Mouse (Mus musculus) lung, postnatal 0 days (tissue): ENCODE measurements around the gene Acin1. TPM values are rescaled to one million over a fixed set of nuclear protein-coding genes. Genes with fewer than 3 reads are reported as not detected.

ENCODE experiments used
- ATAC-seq: fragments of 200-750 bp; cut with Nextera tagmentation; 2 replicates; pipeline ENCODE4 v1.8.0; 2017; ENCODE audit warnings: moderate library complexity
- DNase-seq: peaks from one replicate; pipeline ENCODE4 v3.0.0-alpha.2; 2016; ENCODE audit warnings: low spot score
- H3K27ac ChIP-seq: fragments of 300-500 bp; sonication (generic); 2 replicates; pipeline ENCODE4 v1.5.1; 2014; ENCODE audit warnings: antibody characterized with exemption, mild to moderate bottlenecking, low read length, mixed read lengths
- H3K27me3 ChIP-seq: fragments of 300-500 bp; sonication (generic); replicated peaks from 2 replicates; pipeline ENCODE4 v1.6.1; 2014; ENCODE audit warnings: low read length, mixed read lengths; ENCODE audit not compliant: insufficient read depth
- H3K36me3 ChIP-seq: fragments of 300-500 bp; sonication (generic); 2 replicates; pipeline ENCODE4 v1.6.1; 2014; ENCODE audit warnings: low read length, mixed read lengths; ENCODE audit not compliant: insufficient read depth
- H3K4me1 ChIP-seq: fragments of 300-500 bp; sonication (generic); 2 replicates; pipeline ENCODE4 v1.6.1; 2014; ENCODE audit warnings: antibody characterized with exemption, low read depth, low read length, mixed read lengths; ENCODE audit not compliant: insufficient read depth
- H3K4me2 ChIP-seq: fragments of 300-500 bp; sonication (generic); replicated peaks from 2 replicates; pipeline ENCODE4 v1.6.1; 2014; ENCODE audit warnings: low read depth, mild to moderate bottlenecking, low read length, moderate library complexity, mixed read lengths
- H3K4me3 ChIP-seq: fragments of 300-500 bp; sonication (generic); 2 replicates; pipeline ENCODE4 v1.5.1; 2014; ENCODE audit warnings: low read depth, low read length
- H3K9ac ChIP-seq: fragments of 300-500 bp; sonication (generic); replicated peaks from 2 replicates; pipeline ENCODE4 v1.6.1; 2014; ENCODE audit warnings: low read depth, mild to moderate bottlenecking
- H3K9me3 ChIP-seq: fragments of 300-500 bp; sonication (generic); 2 replicates; pipeline ENCODE4 v1.6.1; 2016; ENCODE audit warnings: low read length, mixed read lengths
- CTCF ChIP-seq: IDR thresholded peaks from 2 replicates; pipeline ENCODE4 v1.5.1; 2016; ENCODE audit warnings: antibody characterized with exemption, mild to moderate bottlenecking
- EP300 ChIP-seq: IDR thresholded peaks from 2 replicates; pipeline ENCODE4 v1.6.1; 2016; ENCODE audit warnings: antibody characterized with exemption, mild to moderate bottlenecking, control low read depth
- WGBS: fragments of 180-500 bp; shearing (Covaris S2); extraction: QIAGEN DNeasy Blood & Tissue Kit; methylation state at CpG from one replicate; pipeline ENCODE4 v1.1.7; 2014; 5-methylcytosine and 5-hydroxymethylcytosine counted together
- polyA plus RNA-seq: library from polyadenylated mRNA; unstranded; fragments of >200 nt; fragmentation: Nextera tagmentation; extraction: Ambion mirVana; gene quantifications from 2 replicates; pipeline ENCODE4 v1.2.1, GENCODE M21; 2015

The Acin1 gene
- polyA plus RNA-seq, 1 experiment from 2014 or later: 74.0 TPM

- peak; percentile 62 for ATAC-seq
- Histone ChIP-seq H3K27me3 (no peaks in the 10 kb centered on the region), H3K9me3 (no peaks in the 10 kb centered on the region), H3K4me3 (no peak overlapping the region), H3K4me2 (no peak overlapping the region), H3K9ac (no peak overlapping the region), H3K4me1 (peaks cover 9% of the 10 kb centered on the region; the same call in 1 of the 2 replicates), H3K27ac (no peak overlapping the region), H3K36me3 (peaks cover 34% of the 10 kb centered on the region; the same call in 1 of the 2 replicates)
- TF ChIP-seq EP300: no peak
- peak; percentile 96 for TF ChIP-seq CTCF
- peak; percentile 96 for DNase-seq
- 57% methylated on average over 22 of the region's 23 CpGs for WGBS
These were observed 35.9 kb downstream of the Acin1 start for GRCm38 (mm10) chr14:54650621-54651454.

GRCm38 (mm10) chr14:54647900-54648299, 38.8 kb downstream of the Acin1 start:
- Histone ChIP-seq H3K36me3 (peaks cover 50% of the 10 kb centered on the region), H3K4me1 (no peaks in the 10 kb centered on the region; the same call in 1 of the 2 replicates), H3K4me3 (no peak overlapping the region), H3K9ac (no peak overlapping the region), H3K9me3 (no peaks in the 10 kb centered on the region), H3K27ac (no peak overlapping the region), H3K4me2 (no peak overlapping the region), H3K27me3 (no peaks in the 10 kb centered on the region)
- TF ChIP-seq CTCF: no peak
- no peak for TF ChIP-seq EP300
- WGBS: 75% methylated on average over 4 of the region's 4 CpGs
- ATAC-seq (no peak), DNase-seq (no peak)

- H3K9me3 ChIP-seq: no peaks in the 10 kb centered on the region
- peak; percentile 61 for TF ChIP-seq CTCF
- no peak for TF ChIP-seq EP300
- no peak overlapping the region for H3K4me2 ChIP-seq
- DNase-seq (peak; percentile 82), ATAC-seq (peak; percentile 73)
- WGBS: 71% methylated on average over 8 of the region's 8 CpGs
- H3K27ac ChIP-seq: no peak overlapping the region
- no peaks in the 10 kb centered on the region for H3K27me3 ChIP-seq
- H3K36me3 ChIP-seq: peaks cover 54% of the 10 kb centered on the region
- H3K9ac ChIP-seq: no peak overlapping the region
- H3K4me1 ChIP-seq: no peaks in the 10 kb centered on the region
- no peak overlapping the region for H3K4me3 ChIP-seq
These were observed 39.7 kb downstream of the Acin1 start for GRCm38 (mm10) chr14:54646898-54647636.

GRCm38 (mm10) chr14:54646455-54646854, 40.3 kb downstream of the Acin1 start:
- H3K27ac ChIP-seq: no peak overlapping the region
- DNase-seq (no peak), ATAC-seq (no peak)
- WGBS: 86% methylated on average over 17 of the region's 17 CpGs
- no peak overlapping the region for H3K9ac ChIP-seq
- H3K4me3 ChIP-seq: no peak overlapping the region
- H3K4me2 ChIP-seq: no peak overlapping the region
- H3K4me1 ChIP-seq: no peaks in the 10 kb centered on the region
- peaks cover 54% of the 10 kb centered on the region for H3K36me3 ChIP-seq
- no peaks in the 10 kb centered on the region for H3K9me3 ChIP-seq
- TF ChIP-seq EP300 (no peak), CTCF (no peak)
- H3K27me3 ChIP-seq: no peaks in the 10 kb centered on the region

GRCm38 (mm10) chr14:54644294-54644693, 42.4 kb downstream of the Acin1 start:
- no peak for ATAC-seq
- H3K36me3 ChIP-seq: peaks cover 40% of the 10 kb centered on the region
- DNase-seq: no peak

GRCm38 (mm10) chr14:54643011-54643410, 43.7 kb downstream of the Acin1 start:
- H3K27me3 ChIP-seq: no peaks in the 10 kb centered on the region
- no peak overlapping the region for H3K27ac ChIP-seq
- DNase-seq (no peak), ATAC-seq (no peak)
- H3K9ac ChIP-seq: no peak overlapping the region
- WGBS: 93% methylated on average over 2 of the region's 2 CpGs
- H3K4me2 ChIP-seq: no peak overlapping the region
- no peak overlapping the region for H3K4me3 ChIP-seq
- H3K4me1 ChIP-seq: no peaks in the 10 kb centered on the region
- TF ChIP-seq CTCF: no peak
- TF ChIP-seq EP300: no peak
- no peaks in the 10 kb centered on the region for H3K9me3 ChIP-seq
- peaks cover 32% of the 10 kb centered on the region for H3K36me3 ChIP-seq

More at GRCm38 (mm10) chr14:54644294-54644693, 42.4 kb downstream of the Acin1 start:
- Histone ChIP-seq H3K9ac (no peak overlapping the region), H3K27ac (no peak overlapping the region), H3K4me2 (no peak overlapping the region), H3K4me3 (no peak overlapping the region), H3K4me1 (no peaks in the 10 kb centered on the region), H3K9me3 (no peaks in the 10 kb centered on the region), H3K27me3 (no peaks in the 10 kb centered on the region)
- 72% methylated on average over 9 of the region's 9 CpGs for WGBS
- TF ChIP-seq EP300: no peak
- no peak for TF ChIP-seq CTCF
